Mouse (Mus musculus): Measurements from ENCODE around the gene Gm13199. TPM values are rescaled to one million over a fixed set of nuclear protein-coding genes. Genes with fewer than 3 reads are reported as not detected.

Gm13199 gene
- total and polyA plus RNA-seq, 2 experiments from 2014 or later: 0.38 to 2.8 TPM

DNA sequence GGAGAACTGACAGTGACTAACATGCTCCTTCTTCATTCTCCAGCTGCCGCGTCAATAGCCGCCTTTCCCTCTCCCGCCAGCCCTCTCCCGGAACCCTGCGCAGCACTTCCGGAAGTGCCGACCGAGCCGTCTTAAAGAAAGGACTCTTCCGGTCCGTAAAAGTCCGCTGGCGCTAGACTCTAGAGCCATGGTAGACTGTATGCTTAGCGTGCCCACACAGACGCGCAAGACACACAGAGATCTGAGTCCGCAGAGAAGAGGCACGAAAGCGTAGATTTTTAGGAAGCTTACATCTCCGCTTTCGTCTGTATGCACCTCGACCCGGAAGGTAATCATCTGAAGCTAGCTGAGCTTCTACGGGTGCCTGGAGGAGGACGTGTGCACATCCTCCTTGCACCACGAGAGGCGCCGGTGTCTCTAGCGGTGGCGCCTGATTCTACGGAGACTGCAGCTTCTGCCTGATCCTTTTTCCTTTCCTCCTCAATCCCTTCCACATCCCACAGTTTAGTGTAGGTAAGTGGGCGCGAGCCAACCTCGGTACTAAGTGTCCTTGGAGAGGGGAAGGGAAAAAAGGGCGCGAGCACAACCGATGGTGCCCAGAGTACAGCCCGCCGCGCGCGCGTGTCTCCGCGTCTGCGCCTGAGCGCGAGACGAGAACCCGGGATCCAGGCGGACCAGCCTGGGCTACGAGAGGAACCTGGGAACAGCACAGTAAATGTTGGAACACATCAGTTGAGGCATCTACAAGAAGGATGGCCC, 17.7 kb downstream of the Gm13199 start, which contains the start of the genes Nudt5 and Cdc123:
Gene Nudt5, plus strand, starts transcription at position 147 of the 759 bp plus-strand sequence.
Gene Cdc123, minus strand, starts transcription at position 292 of the 759 bp plus-strand sequence.
- TF ChIP-seq CTCF (IDR thresholded peaks at IDR 0.05; ENCODE audit: low read depth): peak; percentile 89

DNA sequence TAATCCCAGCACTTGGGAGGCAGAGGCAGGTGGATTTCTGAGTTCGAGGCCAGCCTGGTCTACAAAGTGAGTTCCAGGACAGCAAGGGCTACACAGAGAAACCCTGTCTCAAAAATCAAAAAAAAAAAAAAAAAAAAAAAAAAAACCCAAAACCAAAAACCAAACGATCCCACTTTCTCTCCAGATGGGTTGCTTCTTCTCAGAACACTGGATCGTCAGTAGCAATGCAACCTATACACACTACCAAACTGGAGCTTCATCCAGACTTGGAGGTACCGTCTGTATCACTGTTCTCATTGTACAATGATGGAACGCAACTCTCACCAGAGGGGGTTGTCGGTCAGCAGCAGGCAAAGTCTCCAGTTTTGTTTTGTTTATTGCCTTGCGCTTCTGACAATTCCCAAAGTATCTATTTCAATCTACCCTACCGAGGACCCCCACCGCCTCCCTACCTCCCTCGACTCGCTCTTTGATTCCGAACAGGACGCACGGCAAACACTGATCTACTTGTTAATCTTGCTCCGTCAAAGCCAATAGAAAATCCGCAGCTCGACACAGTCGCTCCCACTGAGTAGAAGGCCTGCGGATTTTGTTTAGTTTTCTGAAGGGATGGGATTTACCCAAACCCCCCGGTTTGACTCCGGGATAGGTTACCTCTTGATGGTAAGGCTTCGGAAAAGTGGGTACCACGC, 18.4 kb downstream of the Gm13199 start:
- Histone ChIP-seq H3K27me3 (ENCODE audit: insufficient read depth, low read length) (no peaks in the 10 kb centered on the region), H3K27ac (ENCODE audit: low read depth, low read length) (peak overlapping the region; percentile 92), H3K4me3 (ENCODE audit: low read depth, low read length) (peak overlapping the region; percentile 73), H3K4me1 (ENCODE audit: insufficient read depth) (no peaks in the 10 kb centered on the region), H3K9me3 (ENCODE audit: low read length) (no peaks in the 10 kb centered on the region), H3K9ac (peak overlapping the region; percentile 64), H3K4me2 (ENCODE audit: low read depth) (peak overlapping the region; percentile 67), H3K36me3 (ENCODE audit: insufficient read depth) (peaks cover 26% of the 10 kb centered on the region)
- WGBS: 4% methylated on average over 23 of the region's 23 CpGs
- peak; percentile 36 for ATAC-seq
- no peak for DNase-seq
- TF ChIP-seq CTCF (IDR thresholded peaks at IDR 0.05; ENCODE audit: low read depth): no peak

More for the DNA sequence above, 17.7 kb downstream of the Gm13199 start, which contains the start of the genes Nudt5 and Cdc123:
- H3K27ac ChIP-seq (ENCODE audit: low read depth, low read length): peak within 1 kb of the TSS; percentile 92
- H3K27me3 ChIP-seq (ENCODE audit: insufficient read depth, low read length): no peaks in the 10 kb centered on the region
- peak within 1 kb of the TSS; percentile 67 for H3K4me2 ChIP-seq (ENCODE audit: low read depth)
- 2% methylated on average over 53 of the region's 53 CpGs for WGBS
- H3K4me3 ChIP-seq (ENCODE audit: low read depth, low read length): peak within 1 kb of the TSS; percentile 73
- ATAC-seq: peak; percentile 98
- H3K9me3 ChIP-seq (ENCODE audit: low read length): no peaks in the 10 kb centered on the region
- peak within 1 kb of the TSS; percentile 64 for H3K9ac ChIP-seq
- H3K36me3 ChIP-seq (ENCODE audit: insufficient read depth): peaks cover 19% of the 10 kb centered on the region
- peak; percentile 97 for DNase-seq
- no peaks in the 10 kb centered on the region for H3K4me1 ChIP-seq (ENCODE audit: insufficient read depth)

DNA sequence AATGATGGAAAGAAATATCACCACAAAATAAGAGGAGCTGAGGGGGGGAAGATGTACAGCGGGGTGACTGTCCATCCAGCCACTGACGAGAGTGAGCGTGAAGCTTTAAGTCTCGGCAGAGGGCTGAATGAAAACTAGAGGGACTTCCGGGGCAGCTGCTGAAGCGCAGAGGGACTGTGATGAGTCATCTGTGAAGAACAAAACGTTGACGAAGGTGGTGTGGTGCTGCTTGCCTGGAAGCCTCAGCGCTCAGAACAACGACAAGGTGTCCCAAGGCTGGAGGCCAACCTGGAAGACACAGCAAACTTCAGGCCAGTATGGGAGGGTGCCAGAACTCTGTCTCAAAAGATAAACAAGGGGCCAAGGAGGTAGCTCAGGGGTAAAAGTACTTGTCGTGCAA, 21.9 kb downstream of the Gm13199 start:
- no peak for TF ChIP-seq CTCF (IDR thresholded peaks at IDR 0.05; ENCODE audit: low read depth)
- Histone ChIP-seq H3K9me3 (ENCODE audit: low read length) (no peaks in the 10 kb centered on the region), H3K27ac (ENCODE audit: low read depth, low read length) (no peak overlapping the region), H3K27me3 (ENCODE audit: insufficient read depth, low read length) (no peaks in the 10 kb centered on the region), H3K9ac (no peak overlapping the region), H3K4me2 (ENCODE audit: low read depth) (no peak overlapping the region), H3K4me3 (ENCODE audit: low read depth, low read length) (no peak overlapping the region), H3K36me3 (ENCODE audit: insufficient read depth) (peaks cover 49% of the 10 kb centered on the region), H3K4me1 (ENCODE audit: insufficient read depth) (no peaks in the 10 kb centered on the region)
- ATAC-seq: no peak
- DNase-seq: no peak
- 97% methylated on average over 11 of the region's 11 CpGs for WGBS

DNA sequence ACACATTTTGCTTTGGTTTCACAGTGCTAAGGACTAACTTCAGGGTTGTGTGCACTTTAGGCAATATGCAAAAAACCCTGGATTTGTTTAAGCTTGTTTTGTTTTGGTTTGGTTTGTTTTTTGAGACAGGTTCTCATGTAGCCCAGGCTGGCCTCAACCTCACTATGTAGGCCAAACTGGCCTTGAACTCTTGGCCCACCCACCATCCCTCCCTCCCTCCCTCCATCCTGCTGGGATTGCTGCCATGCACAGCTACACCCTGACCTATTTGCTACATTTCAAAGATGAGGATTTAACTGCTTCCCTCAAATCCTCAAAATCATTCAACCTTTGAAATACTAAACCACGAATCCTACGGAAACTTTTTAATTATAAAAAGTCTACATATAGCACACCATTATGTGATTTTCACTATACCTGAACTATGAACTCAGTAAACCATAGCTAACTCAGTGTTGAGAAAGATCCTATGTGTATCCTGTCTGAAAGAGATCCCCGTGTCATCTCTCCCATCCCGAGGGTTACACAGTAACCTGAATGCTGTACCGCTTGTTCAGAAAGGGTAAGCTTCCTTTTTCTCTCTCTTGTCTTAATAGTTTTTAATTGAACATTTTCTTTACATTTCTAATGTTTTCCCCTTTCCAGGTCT, 37.3 kb downstream of the Gm13199 start:
- Histone ChIP-seq H3K36me3 (ENCODE audit: insufficient read depth) (peaks cover 41% of the 10 kb centered on the region), H3K4me2 (ENCODE audit: low read depth) (no peak overlapping the region), H3K9ac (no peak overlapping the region), H3K4me1 (ENCODE audit: insufficient read depth) (no peaks in the 10 kb centered on the region), H3K4me3 (ENCODE audit: low read depth, low read length) (no peak overlapping the region), H3K9me3 (ENCODE audit: low read length) (no peaks in the 10 kb centered on the region), H3K27me3 (ENCODE audit: insufficient read depth, low read length) (no peaks in the 10 kb centered on the region), H3K27ac (ENCODE audit: low read depth, low read length) (no peak overlapping the region)
- ATAC-seq (no peak), DNase-seq (no peak)
- TF ChIP-seq CTCF (IDR thresholded peaks at IDR 0.05; ENCODE audit: low read depth): no peak
- 95% methylated on average over 5 of the region's 5 CpGs for WGBS

DNA sequence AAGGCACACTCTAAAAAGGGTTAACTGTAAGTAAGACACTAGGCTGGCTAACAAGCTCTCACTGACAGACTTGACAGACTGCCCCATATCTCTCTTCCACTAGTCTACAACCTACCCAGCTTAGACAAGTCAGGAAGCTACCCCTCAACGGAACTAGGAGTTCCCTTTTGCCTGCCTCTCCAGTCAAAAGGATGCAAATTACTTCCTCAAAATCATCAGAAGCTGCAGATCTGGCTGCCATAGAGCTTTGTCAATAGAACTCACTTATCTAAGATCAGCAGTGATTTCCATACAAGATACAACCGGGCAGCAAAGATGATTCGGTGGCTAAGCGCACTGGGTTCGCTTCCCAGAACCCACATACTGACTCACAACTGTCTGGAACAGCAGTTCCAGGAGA, 38.0 kb downstream of the Gm13199 start:
- Histone ChIP-seq H3K4me3 (ENCODE audit: low read depth, low read length) (no peak overlapping the region), H3K36me3 (ENCODE audit: insufficient read depth) (peaks cover 45% of the 10 kb centered on the region), H3K4me1 (ENCODE audit: insufficient read depth) (no peaks in the 10 kb centered on the region), H3K4me2 (ENCODE audit: low read depth) (no peak overlapping the region), H3K9me3 (ENCODE audit: low read length) (no peaks in the 10 kb centered on the region), H3K9ac (no peak overlapping the region), H3K27ac (ENCODE audit: low read depth, low read length) (no peak overlapping the region), H3K27me3 (ENCODE audit: insufficient read depth, low read length) (no peaks in the 10 kb centered on the region)
- DNase-seq: no peak
- TF ChIP-seq CTCF (IDR thresholded peaks at IDR 0.05; ENCODE audit: low read depth): no peak
- 89% methylated on average over 5 of the region's 5 CpGs for WGBS
- ATAC-seq: no peak

DNA sequence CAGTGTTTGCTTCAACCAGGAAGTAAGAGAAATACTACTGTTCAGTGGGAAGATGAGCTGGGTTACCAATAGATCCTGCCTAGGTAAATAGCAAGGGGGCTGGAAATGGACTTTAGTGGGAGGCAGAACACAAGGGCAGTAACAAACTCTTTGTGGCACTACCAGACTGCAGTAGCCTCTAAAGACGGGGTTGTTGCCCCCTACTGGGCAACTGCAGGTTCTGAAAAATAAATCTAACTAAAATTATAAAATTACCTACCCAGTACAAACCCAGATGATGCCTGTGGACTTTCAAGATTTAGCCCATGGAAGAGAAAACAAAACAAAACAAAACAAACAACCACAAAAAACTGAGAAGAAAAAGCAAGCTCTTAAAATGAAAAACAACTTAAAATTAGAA, 38.5 kb downstream of the Gm13199 start:
- Histone ChIP-seq H3K4me2 (ENCODE audit: low read depth) (no peak overlapping the region), H3K27me3 (ENCODE audit: insufficient read depth, low read length) (no peaks in the 10 kb centered on the region), H3K4me1 (ENCODE audit: insufficient read depth) (no peaks in the 10 kb centered on the region), H3K9ac (no peak overlapping the region), H3K36me3 (ENCODE audit: insufficient read depth) (peaks cover 50% of the 10 kb centered on the region), H3K27ac (ENCODE audit: low read depth, low read length) (no peak overlapping the region), H3K4me3 (ENCODE audit: low read depth, low read length) (no peak overlapping the region), H3K9me3 (ENCODE audit: low read length) (no peaks in the 10 kb centered on the region)
- TF ChIP-seq CTCF (IDR thresholded peaks at IDR 0.05; ENCODE audit: low read depth): peak; percentile 53
- DNase-seq: peak; percentile 40
- ATAC-seq: no peak
- 7% methylated on average over 1 of the region's 1 CpGs for WGBS
